Mouse (Mus musculus) Muller cell, postnatal 12 days (primary cell): ENCODE data around the gene Plgrkt.

Source experiments
- DNase-seq: peaks from one replicate; pipeline ENCODE4 v3.0.0-alpha.2; 2015; ENCODE audit errors: inconsistent ontology term

Gene Plgrkt

DNA sequence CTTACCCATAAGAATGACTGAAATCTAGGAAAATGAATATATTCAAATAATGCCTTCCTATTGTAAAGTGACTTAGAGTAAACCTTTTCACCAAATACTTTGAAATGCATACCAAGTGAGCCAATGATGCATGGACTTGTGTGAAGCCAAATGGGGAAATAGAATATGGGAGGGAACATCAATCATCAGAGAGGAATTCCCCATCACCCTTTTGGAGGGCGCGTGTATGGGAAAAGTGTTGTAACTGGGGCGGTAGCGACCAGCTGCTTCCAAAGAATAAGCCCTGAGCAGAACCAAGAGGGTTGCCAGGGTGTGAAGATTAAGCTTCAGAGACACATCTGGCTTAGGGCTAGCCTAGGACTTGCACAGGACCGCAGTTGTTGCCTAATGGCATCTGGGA lies 16.2 kb upstream of the Plgrkt start:
- DNase-seq, result no peak

DNA sequence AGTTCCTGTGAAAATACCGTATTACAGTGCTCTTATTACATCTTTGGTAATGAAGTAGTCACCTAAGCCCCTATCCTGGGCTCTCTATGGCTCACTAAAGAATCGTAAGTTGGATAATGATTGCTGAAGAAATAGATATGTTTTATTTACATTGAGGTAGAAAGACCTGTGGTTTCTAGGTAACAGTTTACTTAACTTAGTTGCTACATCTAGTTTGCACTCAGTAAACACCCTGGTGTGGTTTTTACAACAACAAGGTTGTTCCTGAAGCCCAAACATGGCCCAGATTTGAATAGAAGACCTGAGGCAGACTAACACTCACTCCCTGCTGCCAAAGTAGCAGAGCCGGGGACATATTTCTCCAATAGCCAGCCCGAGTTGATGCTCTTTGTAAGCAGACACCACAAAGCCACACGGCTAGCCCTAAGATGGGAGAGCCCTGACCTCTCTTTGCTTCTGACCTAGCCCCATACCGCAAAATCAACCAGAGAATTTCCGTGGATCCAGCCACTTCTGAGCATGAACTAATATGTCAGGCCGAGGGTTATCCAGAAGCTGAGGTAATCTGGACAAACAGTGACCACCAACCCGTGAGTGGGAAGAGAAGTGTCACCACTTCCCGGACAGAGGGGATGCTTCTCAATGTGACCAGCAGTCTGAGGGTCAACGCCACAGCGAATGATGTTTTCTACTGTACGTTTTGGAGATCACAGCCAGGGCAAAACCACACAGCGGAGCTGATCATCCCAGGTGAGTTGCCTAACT lies 12.8 kb upstream of the Plgrkt start:
- no peak for DNase-seq

DNA sequence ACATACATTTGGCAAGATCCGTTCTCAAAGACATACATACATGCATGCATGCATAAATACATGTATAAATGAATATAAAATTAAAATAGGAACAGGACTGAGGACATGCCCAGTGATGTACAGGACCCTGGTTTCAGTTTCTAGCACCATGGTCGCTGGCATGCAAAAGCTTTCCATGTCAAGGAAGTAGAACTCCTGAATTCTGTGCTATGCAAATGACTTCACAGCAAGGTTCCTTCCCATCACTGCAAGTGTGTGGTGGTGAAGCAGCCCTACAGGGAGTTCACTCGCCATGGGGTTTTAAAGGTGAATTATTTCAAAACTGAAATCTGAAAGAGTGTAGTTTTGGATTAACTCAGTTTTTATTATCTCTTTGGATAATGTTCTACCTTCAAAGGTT lies 9.2 kb upstream of the Plgrkt start:
- no peak for DNase-seq

DNA sequence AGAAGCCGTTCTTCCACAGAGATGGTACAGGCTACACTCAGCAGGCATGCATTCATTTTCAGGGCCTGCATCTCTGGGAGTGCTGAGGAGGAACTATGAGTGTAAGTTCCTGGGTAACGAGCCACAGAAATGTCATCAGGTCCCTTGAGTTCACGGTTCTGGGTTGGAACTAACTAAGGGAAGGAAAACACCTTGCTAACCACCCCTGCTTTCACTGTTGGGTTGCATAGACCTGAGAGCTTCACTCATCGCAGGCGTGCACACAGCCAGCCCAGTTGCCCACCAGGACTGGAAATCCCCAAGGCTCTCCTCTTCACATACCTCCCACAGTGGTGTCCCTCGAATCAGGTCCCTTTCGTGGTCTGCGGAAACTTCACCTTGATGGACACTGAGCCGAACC lies 7.8 kb upstream of the Plgrkt start:
- DNase-seq, result no peak

DNA sequence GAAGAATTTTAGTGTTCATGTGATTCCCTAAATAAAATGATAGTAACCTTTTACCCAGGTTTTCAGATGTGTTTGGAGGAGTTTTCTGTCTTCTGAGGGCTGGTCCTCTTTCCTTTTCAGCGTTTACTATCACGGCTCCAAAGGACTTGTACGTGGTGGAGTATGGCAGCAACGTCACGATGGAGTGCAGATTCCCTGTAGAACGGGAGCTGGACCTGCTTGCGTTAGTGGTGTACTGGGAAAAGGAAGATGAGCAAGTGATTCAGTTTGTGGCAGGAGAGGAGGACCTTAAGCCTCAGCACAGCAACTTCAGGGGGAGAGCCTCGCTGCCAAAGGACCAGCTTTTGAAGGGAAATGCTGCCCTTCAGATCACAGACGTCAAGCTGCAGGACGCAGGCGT lies 6.2 kb upstream of the Plgrkt start:
- DNase-seq, result no peak

DNA sequence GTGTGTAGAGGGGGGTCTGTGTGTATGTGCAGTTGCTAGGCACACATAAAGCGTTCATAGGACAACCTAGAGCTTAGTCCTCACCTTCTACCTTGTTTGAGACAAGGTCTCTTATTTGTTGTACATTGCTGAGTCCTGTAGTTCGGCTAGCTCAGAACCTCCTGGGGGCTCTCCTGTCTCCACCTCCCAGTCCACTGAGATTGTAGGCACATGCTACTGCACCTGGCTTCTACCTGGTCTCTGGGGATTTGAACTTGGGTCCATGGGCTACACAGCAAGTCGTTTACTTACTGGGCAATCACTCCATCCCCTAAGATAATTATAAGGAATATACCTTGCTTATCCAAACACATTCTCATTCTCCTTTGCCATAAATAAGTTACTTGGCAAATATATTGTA lies 5.4 kb upstream of the Plgrkt start:
- DNase-seq, result no peak

DNA sequence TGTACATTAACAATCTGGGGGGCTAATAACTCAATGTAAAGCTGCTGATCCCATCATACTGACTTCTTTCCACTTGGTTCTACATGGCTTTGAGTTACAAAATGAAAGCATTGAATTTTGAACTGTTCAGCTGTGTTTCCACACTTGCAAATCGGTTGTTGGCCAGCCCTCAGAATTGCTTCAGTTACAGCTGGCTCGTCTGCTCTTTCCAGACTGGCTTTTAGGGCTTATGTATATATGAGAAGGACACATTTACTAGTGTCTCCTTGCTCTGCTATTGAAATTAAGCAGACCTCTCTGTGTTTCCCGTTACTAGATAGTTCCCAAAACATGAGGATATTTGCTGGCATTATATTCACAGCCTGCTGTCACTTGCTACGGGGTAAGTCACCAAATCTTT lies 4.9 kb upstream of the Plgrkt start:
- DNase-seq, result no peak

DNA sequence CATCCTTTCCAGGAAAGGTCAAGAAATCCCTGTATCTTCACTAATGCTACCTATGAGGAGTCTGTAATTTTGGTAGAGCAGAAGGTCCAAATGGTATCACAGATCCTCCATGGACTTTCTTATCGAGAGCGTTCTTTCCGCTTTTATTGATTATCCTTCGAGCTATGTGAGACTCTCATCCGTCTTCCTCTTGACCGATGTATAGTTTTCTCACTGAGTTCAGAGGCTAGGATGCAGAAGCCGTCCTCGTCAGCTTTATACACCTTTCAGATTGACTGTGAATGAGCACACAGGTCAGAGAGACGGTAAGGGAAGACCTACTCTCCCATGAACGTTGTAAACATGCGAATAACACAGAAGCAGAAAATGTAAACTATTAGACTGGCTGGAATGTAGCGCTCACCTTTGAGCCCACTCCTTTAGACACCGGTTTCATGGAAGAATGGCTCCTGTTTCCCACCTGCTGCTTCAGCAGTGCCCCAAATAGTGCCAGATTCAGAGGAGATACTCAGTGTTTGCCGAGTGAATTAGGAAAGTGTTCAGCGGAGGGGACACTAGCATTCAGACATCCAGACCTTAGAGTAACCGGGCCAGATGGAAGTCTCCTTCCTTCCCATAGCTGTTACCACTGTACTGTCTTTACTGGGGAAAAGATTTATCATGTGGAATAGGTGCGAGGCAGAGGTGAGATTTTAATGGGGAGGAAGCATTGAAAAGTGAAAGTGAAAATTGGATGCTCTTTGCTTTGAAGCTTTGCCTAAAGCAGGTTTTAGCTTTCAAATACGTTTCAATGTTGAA lies 4.3 kb upstream of the Plgrkt start:
- peak; percentile 27 for DNase-seq

DNA sequence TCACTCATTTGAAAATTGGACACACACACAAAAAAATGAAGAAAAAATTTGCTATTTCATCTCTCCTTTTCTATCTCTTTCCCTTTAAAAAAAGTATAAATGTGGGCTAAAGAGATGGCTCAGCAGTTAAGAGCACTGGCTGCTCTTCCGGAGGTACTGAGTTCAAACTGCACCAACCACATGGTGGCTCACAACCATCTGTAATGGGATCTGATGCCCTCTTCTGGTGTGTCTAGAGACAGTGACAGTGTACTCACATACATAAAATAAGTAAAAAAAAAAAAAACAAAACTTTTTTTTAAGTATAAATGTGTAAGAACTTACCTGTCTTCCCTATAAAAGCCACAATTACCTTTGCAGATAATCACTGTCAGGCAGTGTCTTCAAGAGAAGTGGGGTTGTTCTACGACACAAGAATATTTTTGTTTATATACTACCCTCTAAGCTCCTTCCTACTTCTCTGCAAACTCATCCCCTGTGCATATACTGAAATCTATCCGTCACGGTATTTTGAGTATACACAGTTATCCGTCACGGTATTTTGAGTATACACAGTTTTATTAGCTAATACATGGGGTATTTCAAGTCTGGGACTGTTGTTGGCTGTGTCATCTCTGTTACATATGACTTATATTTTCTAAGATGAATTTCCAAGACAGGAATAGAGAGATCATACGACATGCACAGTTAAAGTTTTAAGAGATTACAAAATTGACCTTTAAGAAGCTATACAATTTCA lies 3.5 kb upstream of the Plgrkt start:
- no peak for DNase-seq

DNA sequence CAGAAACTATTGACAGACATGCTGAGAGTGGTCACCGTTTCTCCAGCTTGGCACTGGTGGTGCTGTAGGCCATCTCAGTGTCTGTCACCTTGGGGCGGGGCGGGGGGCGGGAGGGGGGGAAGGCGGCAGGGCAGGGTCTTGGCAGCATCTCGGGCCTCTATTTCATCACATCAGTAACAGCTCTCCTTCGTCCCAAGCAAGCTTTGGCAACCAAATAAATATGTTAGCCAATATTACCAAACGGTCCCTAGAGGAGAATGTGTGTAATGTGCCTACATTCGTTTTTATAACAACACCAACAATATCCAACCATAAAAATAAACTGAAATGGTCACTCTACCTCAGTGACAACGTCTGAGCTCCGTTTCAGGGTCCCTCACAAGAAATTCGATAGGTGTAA lies 2.9 kb upstream of the Plgrkt start:
- DNase-seq, result no peak

DNA sequence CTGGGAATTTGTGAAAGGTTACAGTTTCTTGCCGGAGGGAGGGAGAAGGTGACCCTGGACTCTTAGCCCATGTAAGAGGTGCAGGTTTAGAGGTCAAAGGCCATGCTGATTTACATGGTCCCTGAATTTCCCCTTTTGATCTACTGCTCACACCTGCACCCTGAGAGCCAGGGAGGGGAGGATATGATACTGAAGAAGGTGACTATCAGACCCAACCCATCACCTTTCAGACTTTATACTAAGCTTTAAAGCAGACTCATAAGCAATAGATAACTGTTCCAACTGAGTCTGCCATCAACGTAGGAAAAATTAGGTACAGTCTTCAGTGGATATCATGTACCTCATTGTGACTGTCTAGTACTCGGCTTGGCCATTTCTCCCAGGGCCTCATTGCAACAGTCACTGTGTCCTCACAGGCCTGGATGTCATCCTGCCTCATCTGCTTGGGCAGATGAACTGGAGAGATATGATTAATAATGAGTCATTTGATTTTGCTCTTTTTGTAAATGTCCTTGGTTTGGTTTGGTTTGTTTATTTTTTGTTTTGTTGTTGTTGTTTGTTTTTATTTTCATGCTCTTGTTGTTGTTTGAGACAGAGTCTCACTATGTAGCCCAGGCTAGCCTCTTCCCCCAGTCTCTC lies 1.6 kb upstream of the Plgrkt start:
- no peak for DNase-seq

DNA sequence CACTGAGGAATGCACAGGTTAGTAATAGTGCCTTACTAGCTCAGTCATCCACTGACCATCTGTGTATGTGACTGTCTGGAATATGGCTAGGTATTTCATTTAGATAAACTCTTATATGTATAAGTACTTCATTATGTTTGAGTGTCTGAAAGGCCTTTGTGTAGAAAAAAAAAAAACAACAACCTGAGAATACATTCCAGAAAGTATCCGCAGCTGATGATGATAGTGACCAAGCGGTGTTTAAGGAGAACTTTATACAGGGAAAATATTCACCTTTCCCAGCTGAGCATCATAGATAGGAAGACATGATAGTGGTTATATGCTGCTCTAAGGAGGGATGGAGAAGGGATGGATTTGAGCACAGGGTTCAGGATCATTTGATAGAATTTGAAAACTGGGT lies 851 bp upstream of the Plgrkt start:
- no peak for DNase-seq

DNA sequence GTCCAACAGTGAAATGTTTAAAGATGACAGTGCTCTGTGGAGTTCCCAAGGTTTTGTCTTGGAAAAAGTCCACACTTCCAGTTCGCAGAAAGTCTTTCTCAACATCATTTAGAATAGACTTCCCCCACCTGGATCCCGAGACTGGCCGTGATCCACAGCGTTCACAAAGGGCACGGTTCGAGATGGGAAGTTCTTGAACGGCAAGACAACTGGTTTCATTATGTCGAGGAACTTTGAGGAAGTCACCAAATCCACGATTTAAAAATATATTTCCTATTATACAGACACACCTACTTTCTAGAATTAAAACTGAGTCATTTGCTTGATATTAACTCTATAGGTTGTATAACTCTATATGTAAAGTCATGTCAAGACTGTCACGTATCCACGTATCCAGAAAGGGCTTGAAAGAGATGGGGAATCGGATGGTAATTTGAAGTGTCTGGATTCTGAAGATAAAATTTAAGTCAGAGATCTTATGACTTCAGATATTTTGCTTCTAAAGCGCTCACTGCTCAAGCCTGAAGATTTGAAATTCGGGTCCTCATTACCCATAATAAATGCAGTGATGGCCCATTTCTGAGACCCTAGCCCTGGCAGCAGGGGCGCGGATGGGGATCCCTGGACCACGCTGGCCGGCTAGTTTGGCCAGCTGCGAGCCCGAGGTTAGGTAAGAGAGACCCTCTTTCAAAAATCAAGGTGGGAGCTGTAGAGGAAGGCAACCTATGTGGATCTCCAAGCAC lies 793 bp downstream of the Plgrkt start:
- DNase-seq, result no peak

DNA sequence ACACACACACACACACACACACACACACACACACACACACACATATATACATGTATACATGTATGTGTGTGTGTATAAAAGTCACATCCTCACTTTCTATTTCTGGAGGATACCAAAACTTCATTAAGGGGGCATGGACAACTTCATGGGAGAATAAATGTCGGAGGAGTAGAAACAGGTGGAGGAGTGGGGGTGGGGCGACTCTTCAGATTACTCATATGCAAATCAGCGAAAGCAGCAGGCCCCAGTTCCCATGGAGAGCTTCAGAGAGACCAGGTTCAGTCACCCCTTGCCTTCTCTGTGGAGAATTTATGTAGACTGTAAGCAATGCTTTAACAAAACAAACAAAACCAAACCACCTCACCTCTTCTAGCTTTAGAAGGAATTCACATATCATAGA lies 2.1 kb downstream of the Plgrkt start:
- DNase-seq, result no peak

DNA sequence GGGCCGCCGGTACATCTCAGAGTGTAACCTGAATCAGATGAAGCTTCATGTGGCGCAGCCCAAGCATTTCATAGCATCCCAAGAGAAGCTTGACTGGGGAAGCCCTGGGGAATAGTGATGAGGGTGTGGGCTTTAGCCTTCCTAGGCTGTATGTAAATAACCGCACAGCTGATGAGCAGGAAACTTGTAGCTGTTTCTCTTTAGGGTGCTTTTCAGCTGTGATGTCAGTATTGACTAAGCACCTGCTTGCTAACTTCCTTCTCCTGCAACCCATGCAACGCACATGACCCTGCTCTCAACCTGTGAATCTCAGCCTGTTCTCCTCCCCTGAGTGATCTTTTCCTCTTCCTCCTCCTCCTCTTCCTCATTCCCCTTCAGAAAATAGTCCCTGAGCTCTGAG lies 3.1 kb downstream of the Plgrkt start:
- DNase-seq, result no peak

DNA sequence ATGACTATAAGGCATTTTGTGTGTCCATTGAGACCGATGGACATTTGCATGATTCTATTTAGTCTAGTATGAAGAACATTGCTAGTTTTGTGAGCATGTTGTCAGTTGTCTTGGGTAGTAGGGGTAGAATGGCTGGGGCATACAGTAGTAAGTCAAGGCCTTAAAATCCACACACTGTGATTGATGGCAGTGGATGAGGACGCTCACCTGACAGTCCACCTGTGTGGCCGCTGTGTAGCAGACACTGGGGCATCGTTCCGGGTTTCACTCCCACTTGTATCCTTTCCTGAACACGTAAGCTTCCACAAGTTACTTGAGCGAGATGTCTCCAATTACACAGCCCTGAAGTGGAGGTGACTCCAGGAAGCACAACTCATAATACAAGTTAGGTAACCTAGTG lies 3.6 kb downstream of the Plgrkt start:
- no peak for DNase-seq

DNA sequence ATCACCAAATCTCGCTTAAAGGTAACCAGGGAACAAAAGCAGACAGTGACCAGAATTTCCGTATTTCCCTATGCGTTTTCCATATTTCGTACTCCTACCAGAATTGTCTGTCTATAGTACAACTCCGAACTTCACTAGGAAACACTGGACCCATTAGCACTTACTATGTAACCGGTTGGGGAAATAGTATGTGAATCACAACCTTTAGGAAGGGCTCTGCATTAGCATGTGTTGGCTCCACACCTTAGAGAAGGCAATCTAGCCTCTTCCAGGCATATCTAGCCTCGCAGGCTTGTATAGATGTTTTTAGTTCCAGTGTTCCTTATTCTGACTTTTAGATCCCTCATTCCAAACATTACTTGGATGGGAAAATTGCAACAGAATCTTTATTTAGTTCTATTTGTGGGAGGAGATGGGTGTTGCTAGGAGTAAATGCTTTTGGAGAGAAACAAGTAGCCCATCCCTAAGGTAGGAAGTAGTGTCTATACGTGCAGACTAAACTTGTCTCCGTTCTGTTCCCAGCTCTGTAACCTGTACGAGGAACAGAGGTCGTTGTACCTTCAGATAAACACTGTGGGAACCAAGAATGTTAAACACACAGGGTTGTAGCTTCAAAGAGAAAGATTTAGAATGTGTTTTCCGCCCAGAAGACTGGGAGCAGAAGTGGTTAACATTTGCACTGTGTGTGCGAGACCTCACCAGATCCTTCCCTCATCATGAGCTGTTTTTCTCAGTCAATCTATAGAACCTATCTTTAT lies 4.8 kb downstream of the Plgrkt start:
- no peak for DNase-seq

DNA sequence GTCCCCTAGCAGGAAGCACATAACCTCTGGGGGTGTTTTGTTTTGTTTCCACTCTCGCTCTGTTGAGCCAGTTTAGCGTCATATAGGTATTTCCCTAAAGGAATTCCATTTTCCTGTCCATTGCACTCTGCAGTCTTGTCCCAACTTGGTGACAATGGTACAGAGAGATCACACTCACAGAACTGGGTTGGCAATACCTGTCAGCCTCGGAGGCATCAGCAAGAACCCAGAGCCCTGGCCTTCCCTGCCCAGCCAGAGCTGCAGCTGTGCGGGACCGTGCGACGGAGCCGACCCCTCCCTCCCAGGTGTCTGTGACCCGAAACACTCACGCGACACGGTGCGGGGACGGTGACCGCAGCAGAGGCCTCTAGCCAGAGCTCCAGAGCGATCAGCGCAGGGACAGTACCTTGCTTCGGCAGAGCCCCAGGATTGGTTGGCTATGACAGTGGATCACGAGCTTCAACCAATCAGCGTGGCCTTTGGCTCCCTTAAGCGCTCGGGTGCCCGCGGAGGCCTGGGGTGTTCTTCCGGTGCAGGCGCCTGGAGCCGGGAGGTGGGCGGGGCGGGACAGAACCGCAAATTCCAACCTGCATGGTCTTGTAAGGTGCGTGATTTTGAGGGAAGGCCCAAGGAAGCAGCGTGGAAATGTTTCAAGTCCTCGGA lies 5.6 kb downstream of the Plgrkt start:
- peak; percentile 94 for DNase-seq

DNA sequence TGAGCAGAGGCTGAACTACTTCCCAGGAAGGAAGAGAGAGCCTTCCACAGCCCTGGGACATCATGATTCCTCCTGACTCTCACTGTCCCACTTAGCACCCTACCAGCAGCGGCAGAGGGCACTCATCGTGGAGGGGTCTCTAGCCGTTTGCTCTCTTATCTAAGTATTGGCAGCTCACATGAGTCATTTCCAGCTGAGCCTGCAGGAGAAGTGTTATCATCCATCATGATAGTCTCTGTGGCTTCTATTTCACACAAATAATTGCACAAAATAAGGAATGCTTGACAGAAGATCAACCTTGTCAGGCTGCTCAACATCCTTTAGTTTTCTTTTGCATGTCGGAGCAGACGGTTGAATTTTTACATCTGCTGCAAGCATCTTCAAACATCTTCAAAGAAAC lies 6.9 kb downstream of the Plgrkt start:
- no peak for DNase-seq

DNA sequence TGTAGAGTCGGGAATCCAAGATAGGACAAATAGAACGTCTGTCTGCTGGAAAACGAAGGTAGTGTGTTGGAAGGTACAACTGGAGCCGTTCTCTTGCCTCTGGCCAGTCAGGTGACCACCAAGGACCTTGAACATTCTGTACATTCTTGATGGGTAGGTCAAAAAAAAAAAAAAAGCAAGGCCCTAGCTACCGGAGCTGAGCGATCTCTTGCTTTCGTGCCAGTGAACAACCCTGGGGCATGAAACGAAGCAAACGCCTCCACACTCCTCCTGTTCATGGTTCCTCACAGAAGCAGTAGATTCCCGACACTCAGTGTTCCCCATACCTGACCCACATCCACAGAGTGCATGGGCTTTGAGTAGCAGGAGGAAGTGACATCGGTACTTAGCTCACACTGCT lies 10.9 kb downstream of the Plgrkt start:
- no peak for DNase-seq
